Mouse (Mus musculus): Measurements from ENCODE around the gene Trip12. TPM values are rescaled to one million over a fixed set of nuclear protein-coding genes. Genes with fewer than 3 reads are reported as not detected.

Trip12 gene
- polyA plus RNA-seq, 1 experiment from 2014 or later: 26.0 TPM

GRCm38 (mm10) chr1:84795335-84795734, 45.0 kb downstream of the Trip12 start:
- WGBS: 94% methylated on average over 7 of the region's 7 CpGs
- H3K4me2 ChIP-seq (replicated peaks; ENCODE audit: low read depth): no peak overlapping the region
- no peak overlapping the region for H3K4me3 ChIP-seq (ENCODE audit: low read depth, low read length)
- peaks cover 6% of the 10 kb centered on the region; the same call in 1 of the 2 replicates for H3K36me3 ChIP-seq (ENCODE audit: control insufficient read depth, insufficient read depth, low read length)
- no peaks in the 10 kb centered on the region for H3K9me3 ChIP-seq (ENCODE audit: control insufficient read depth, low read length)
- no peaks in the 10 kb centered on the region for H3K27me3 ChIP-seq (ENCODE audit: control insufficient read depth, insufficient read depth, low read length)
- no peak for TF ChIP-seq EP300 (optimal IDR thresholded peaks at IDR 0.05)
- TF ChIP-seq CTCF (IDR thresholded peaks at IDR 0.05; ENCODE audit: low read depth): no peak
- H3K9ac ChIP-seq (ENCODE audit: low read length): no peak overlapping the region
- H3K4me1 ChIP-seq (replicated peaks; ENCODE audit: control insufficient read depth, insufficient read depth): no peaks in the 10 kb centered on the region
- DNase-seq (ENCODE audit: low spot score) (no peak), ATAC-seq (ENCODE audit: low FRiP score, low TSS enrichment) (no peak)
- H3K27ac ChIP-seq (replicated peaks): no peak overlapping the region

- no peak for DNase-seq (ENCODE audit: low spot score)
- Histone ChIP-seq H3K9me3 (ENCODE audit: control insufficient read depth, low read length) (no peaks in the 10 kb centered on the region), H3K36me3 (ENCODE audit: control insufficient read depth, insufficient read depth, low read length) (peaks cover 6% of the 10 kb centered on the region; the same call in 1 of the 2 replicates), H3K27ac (replicated peaks) (no peak overlapping the region), H3K9ac (ENCODE audit: low read length) (no peak overlapping the region), H3K4me2 (replicated peaks; ENCODE audit: low read depth) (no peak overlapping the region), H3K27me3 (ENCODE audit: control insufficient read depth, insufficient read depth, low read length) (no peaks in the 10 kb centered on the region), H3K4me1 (replicated peaks; ENCODE audit: control insufficient read depth, insufficient read depth) (no peaks in the 10 kb centered on the region), H3K4me3 (ENCODE audit: low read depth, low read length) (no peak overlapping the region)
- TF ChIP-seq EP300 (optimal IDR thresholded peaks at IDR 0.05) (no peak), CTCF (IDR thresholded peaks at IDR 0.05; ENCODE audit: low read depth) (no peak)
- no peak for ATAC-seq (ENCODE audit: low FRiP score, low TSS enrichment)
- WGBS: 93% methylated on average over 2 of the region's 2 CpGs
Measured at GRCm38 (mm10) chr1:84791393-84791792, 48.9 kb downstream of the Trip12 start.

GRCm38 (mm10) chr1:84780630-84781029, 59.7 kb downstream of the Trip12 start:
- no peak for ATAC-seq (ENCODE audit: low FRiP score, low TSS enrichment)
- H3K4me3 ChIP-seq (ENCODE audit: low read depth, low read length): no peak overlapping the region
- H3K4me2 ChIP-seq (replicated peaks; ENCODE audit: low read depth): no peak overlapping the region
- no peak overlapping the region for H3K27ac ChIP-seq (replicated peaks)
- H3K27me3 ChIP-seq (ENCODE audit: control insufficient read depth, insufficient read depth, low read length): no peaks in the 10 kb centered on the region
- H3K9me3 ChIP-seq (ENCODE audit: control insufficient read depth, low read length): no peaks in the 10 kb centered on the region
- 0 out of 2 replicates have a peak, but pooled peaks cover 2% of the 10 kb centered on the region for H3K36me3 ChIP-seq (ENCODE audit: control insufficient read depth, insufficient read depth, low read length)
- TF ChIP-seq CTCF (IDR thresholded peaks at IDR 0.05; ENCODE audit: low read depth) (no peak), EP300 (optimal IDR thresholded peaks at IDR 0.05) (no peak)
- WGBS: 97% methylated on average over 3 of the region's 3 CpGs
- H3K4me1 ChIP-seq (replicated peaks; ENCODE audit: control insufficient read depth, insufficient read depth): no peaks in the 10 kb centered on the region
- no peak for DNase-seq (ENCODE audit: low spot score)
- H3K9ac ChIP-seq (ENCODE audit: low read length): no peak overlapping the region

- 76% methylated on average over 1 of the region's 1 CpGs for WGBS
- TF ChIP-seq EP300 (optimal IDR thresholded peaks at IDR 0.05) (no peak), CTCF (IDR thresholded peaks at IDR 0.05; ENCODE audit: low read depth) (no peak)
- Histone ChIP-seq H3K9ac (ENCODE audit: low read length) (no peak overlapping the region), H3K4me1 (replicated peaks; ENCODE audit: control insufficient read depth, insufficient read depth) (no peaks in the 10 kb centered on the region), H3K4me2 (replicated peaks; ENCODE audit: low read depth) (no peak overlapping the region), H3K27me3 (ENCODE audit: control insufficient read depth, insufficient read depth, low read length) (no peaks in the 10 kb centered on the region), H3K4me3 (ENCODE audit: low read depth, low read length) (no peak overlapping the region), H3K36me3 (ENCODE audit: control insufficient read depth, insufficient read depth, low read length) (0 out of 2 replicates have a peak, but pooled peaks cover 2% of the 10 kb centered on the region), H3K27ac (replicated peaks) (no peak overlapping the region), H3K9me3 (ENCODE audit: control insufficient read depth, low read length) (no peaks in the 10 kb centered on the region)
- DNase-seq (ENCODE audit: low spot score) (no peak), ATAC-seq (ENCODE audit: low FRiP score, low TSS enrichment) (no peak)
Measured at GRCm38 (mm10) chr1:84777455-84777854, 62.9 kb downstream of the Trip12 start.

- H3K27ac ChIP-seq (replicated peaks): no peak overlapping the region
- ATAC-seq (ENCODE audit: low FRiP score, low TSS enrichment) (no peak), DNase-seq (ENCODE audit: low spot score) (no peak)
- TF ChIP-seq EP300 (optimal IDR thresholded peaks at IDR 0.05) (no peak), CTCF (IDR thresholded peaks at IDR 0.05; ENCODE audit: low read depth) (no peak)
- H3K9me3 ChIP-seq (ENCODE audit: control insufficient read depth, low read length): no peaks in the 10 kb centered on the region
- H3K9ac ChIP-seq (ENCODE audit: low read length): no peak overlapping the region
- H3K27me3 ChIP-seq (ENCODE audit: control insufficient read depth, insufficient read depth, low read length): no peaks in the 10 kb centered on the region
- no peak overlapping the region for H3K4me2 ChIP-seq (replicated peaks; ENCODE audit: low read depth)
- H3K4me1 ChIP-seq (replicated peaks; ENCODE audit: control insufficient read depth, insufficient read depth): no peaks in the 10 kb centered on the region
- H3K4me3 ChIP-seq (ENCODE audit: low read depth, low read length): no peak overlapping the region
- 68% methylated on average over 4 of the region's 4 CpGs for WGBS
- peaks cover 12% of the 10 kb centered on the region for H3K36me3 ChIP-seq (ENCODE audit: control insufficient read depth, insufficient read depth, low read length)
Measured at GRCm38 (mm10) chr1:84758843-84759242, 81.5 kb downstream of the Trip12 start.

GRCm38 (mm10) chr1:84742156-84742555, 98.2 kb downstream of the Trip12 start:
- Histone ChIP-seq H3K9me3 (ENCODE audit: control insufficient read depth, low read length) (no peaks in the 10 kb centered on the region), H3K27me3 (ENCODE audit: control insufficient read depth, insufficient read depth, low read length) (no peaks in the 10 kb centered on the region), H3K4me3 (ENCODE audit: low read depth, low read length) (no peak overlapping the region), H3K36me3 (ENCODE audit: control insufficient read depth, insufficient read depth, low read length) (peaks cover 17% of the 10 kb centered on the region), H3K27ac (replicated peaks) (no peak overlapping the region), H3K4me2 (replicated peaks; ENCODE audit: low read depth) (no peak overlapping the region), H3K9ac (ENCODE audit: low read length) (no peak overlapping the region), H3K4me1 (replicated peaks; ENCODE audit: control insufficient read depth, insufficient read depth) (no peaks in the 10 kb centered on the region)
- TF ChIP-seq CTCF (IDR thresholded peaks at IDR 0.05; ENCODE audit: low read depth) (no peak), EP300 (optimal IDR thresholded peaks at IDR 0.05) (no peak)
- ATAC-seq (ENCODE audit: low FRiP score, low TSS enrichment) (no peak), DNase-seq (ENCODE audit: low spot score) (no peak)
- 88% methylated on average over 3 of the region's 3 CpGs for WGBS

Data from stomach, postnatal 0 days (tissue).